Mouse (Mus musculus) liver, embryonic 15.5 days (tissue): ENCODE measurements around the gene Hfm1. TPM values are rescaled to one million over a fixed set of nuclear protein-coding genes. Genes with fewer than 3 reads are reported as not detected.

Experiments used
- ATAC-seq: fragments of 200-750 bp; cut with Nextera tagmentation; 2 replicates; pipeline ENCODE4 v1.8.0; 2017; ENCODE audit warnings: moderate number of reproducible peaks, mild to moderate bottlenecking, moderate library complexity; ENCODE audit not compliant: insufficient read depth
- H3K27ac ChIP-seq: fragments of 300-500 bp; sonication (generic); replicated peaks from 2 replicates; pipeline ENCODE4 v1.5.1; 2015; ENCODE audit warnings: mild to moderate bottlenecking, inconsistent platforms
- H3K27me3 ChIP-seq: fragments of 300-500 bp; sonication (generic); 2 replicates; pipeline ENCODE4 v1.6.1; 2015; ENCODE audit warnings: mild to moderate bottlenecking, inconsistent platforms
- H3K36me3 ChIP-seq: fragments of 300-500 bp; sonication (generic); replicated peaks from 2 replicates; pipeline ENCODE4 v1.6.1; 2015; ENCODE audit warnings: moderate library complexity, mild to moderate bottlenecking, inconsistent platforms
- H3K4me1 ChIP-seq: fragments of 300-500 bp; sonication (generic); replicated peaks from 2 replicates; pipeline ENCODE4 v1.6.1; 2015; ENCODE audit warnings: inconsistent platforms
- H3K4me2 ChIP-seq: fragments of 300-500 bp; sonication (generic); 2 replicates; pipeline ENCODE4 v1.6.1; 2015; ENCODE audit warnings: moderate library complexity, mild to moderate bottlenecking, inconsistent platforms
- H3K4me3 ChIP-seq: fragments of 300-500 bp; sonication (generic); replicated peaks from 2 replicates; pipeline ENCODE4 v1.5.1; 2015; ENCODE audit warnings: mild to moderate bottlenecking, inconsistent platforms
- H3K9ac ChIP-seq: fragments of 300-500 bp; sonication (generic); 2 replicates; pipeline ENCODE4 v1.6.1; 2015; ENCODE audit warnings: moderate library complexity, mild to moderate bottlenecking, inconsistent platforms
- H3K9me3 ChIP-seq: fragments of 300-500 bp; sonication (generic); replicated peaks from 2 replicates; pipeline ENCODE4 v1.6.1; 2016; ENCODE audit warnings: inconsistent platforms
- WGBS: fragments of 180-500 bp; shearing (Covaris S2); methylation state at CpG from one replicate; pipeline ENCODE4 v1.1.7; 2015; ENCODE audit warnings: mixed read lengths; ENCODE audit not compliant: insufficient replicate concordance; 5-methylcytosine and 5-hydroxymethylcytosine counted together
- microRNA-seq: library from miRNA; unstranded; fragments of <30 nt; microRNA quantifications from one replicate; pipeline ENCODE4, GENCODE M21; 2016
- polyA plus RNA-seq: library from polyadenylated mRNA; unstranded; fragments of >200 nt; fragmentation: Nextera tagmentation; extraction: Ambion mirVana; gene quantifications from 2 replicates; pipeline ENCODE4 v1.2.1, GENCODE M21; 2015

Gene Hfm1
- polyA plus RNA-seq, 1 experiment from 2014 or later = not detected

GRCm38 (mm10) chr5:106801886-106802798 is 124.0 kb downstream of the Hfm1 start:
- Histone ChIP-seq H3K4me1 (peaks cover 12% of the 10 kb centered on the region), H3K9me3 (no peaks in the 10 kb centered on the region), H3K27ac (no peak overlapping the region), H3K4me2 (peak overlapping the region; percentile 61), H3K9ac (no peak overlapping the region), H3K36me3 (no peaks in the 10 kb centered on the region), H3K4me3 (peak overlapping the region; percentile 29), H3K27me3 (no peaks in the 10 kb centered on the region)
- 5% methylated on average over 32 of the region's 32 CpGs for WGBS
- peak; percentile 58 for ATAC-seq

GRCm38 (mm10) chr5:106801215-106801863 is 124.8 kb downstream of the Hfm1 start:
- Histone ChIP-seq H3K36me3 (no peaks in the 10 kb centered on the region), H3K9me3 (no peaks in the 10 kb centered on the region), H3K4me3 (no peak overlapping the region), H3K4me1 (peaks cover 12% of the 10 kb centered on the region), H3K4me2 (no peak overlapping the region), H3K27me3 (no peaks in the 10 kb centered on the region), H3K27ac (no peak overlapping the region), H3K9ac (no peak overlapping the region)
- no peak for ATAC-seq
- 22% methylated on average over 9 of the region's 9 CpGs for WGBS

- H3K4me1 ChIP-seq = peaks cover 12% of the 10 kb centered on the region
- no peak for ATAC-seq
- H3K4me3 ChIP-seq = no peak overlapping the region
- H3K4me2 ChIP-seq = no peak overlapping the region
- no peak overlapping the region for H3K9ac ChIP-seq
- H3K36me3 ChIP-seq = no peaks in the 10 kb centered on the region
- H3K9me3 ChIP-seq = no peaks in the 10 kb centered on the region
- no peak overlapping the region for H3K27ac ChIP-seq
- WGBS = 60% methylated on average over 5 of the region's 5 CpGs
- no peaks in the 10 kb centered on the region for H3K27me3 ChIP-seq
These were observed 128.2 kb downstream of the Hfm1 start for GRCm38 (mm10) chr5:106797896-106798295.

GRCm38 (mm10) chr5:106791241-106791572 is 134.9 kb downstream of the Hfm1 start:
- Histone ChIP-seq H3K9ac (no peak overlapping the region), H3K4me3 (no peak overlapping the region), H3K4me1 (0 out of 2 replicates have a peak, but pooled peaks cover 4% of the 10 kb centered on the region), H3K27ac (no peak overlapping the region), H3K4me2 (no peak overlapping the region), H3K27me3 (peaks cover 11% of the 10 kb centered on the region), H3K36me3 (no peaks in the 10 kb centered on the region), H3K9me3 (no peaks in the 10 kb centered on the region)
- no peak; the same call in 1 of the 2 replicates for ATAC-seq
- WGBS = 10% methylated on average over 6 of the region's 6 CpGs

- Histone ChIP-seq H3K4me1 (0 out of 2 replicates have a peak, but pooled peaks cover 4% of the 10 kb centered on the region), H3K9ac (no peak overlapping the region), H3K27ac (no peak overlapping the region), H3K4me3 (no peak overlapping the region), H3K9me3 (no peaks in the 10 kb centered on the region), H3K36me3 (no peaks in the 10 kb centered on the region), H3K4me2 (no peak overlapping the region), H3K27me3 (peaks cover 11% of the 10 kb centered on the region)
- no peak for ATAC-seq
- WGBS = 31% methylated on average over 5 of the region's 5 CpGs
These were observed 135.5 kb downstream of the Hfm1 start for GRCm38 (mm10) chr5:106790496-106791240.

Small RNA genes lying within 50 kb of the gene (microRNA-seq; reads per million reads assigned to microRNA genes)
- not detected for gene Gm27527

Other genes with a start within 250 kb of the Hfm1 start
- gene Zfp644, start 229.0 kb downstream of the Hfm1 start, polyA plus RNA-seq = 16.5 and 16.7 TPM in 2 replicates
- 17.1 and 19.0 TPM in 2 replicates for gene Cdc7, start 38.0 kb upstream of the Hfm1 start, polyA plus RNA-seq